Mouse (Mus musculus) cerebellum, postnatal 10 days (tissue): ENCODE measurements around the gene LTO1.

Source experiments
- DNase-seq, 2 experiments: peaks; one replicate each; pipeline ENCODE4 v3.0.0; 2021; ENCODE audit warnings: mixed read lengths in 2 of 2

The LTO1 gene

DNA sequence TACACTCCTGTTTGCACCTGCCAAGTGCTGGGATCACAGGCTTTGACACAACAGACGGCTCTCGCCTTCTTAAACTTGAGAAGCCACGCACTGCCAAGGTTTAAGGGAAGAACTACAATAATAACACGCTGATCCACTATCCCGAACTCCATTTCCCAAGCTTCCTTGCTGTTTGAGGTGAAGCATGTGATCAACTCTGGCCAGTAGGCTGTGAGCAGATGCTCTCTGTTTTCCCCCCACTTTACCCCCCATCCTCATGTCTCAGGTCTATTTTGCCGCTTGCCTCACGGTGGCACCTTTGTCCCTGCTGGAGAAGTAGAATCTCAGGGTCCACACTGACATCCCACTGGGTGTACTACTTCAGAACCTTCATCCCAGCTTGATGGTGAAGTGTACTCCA, 6.2 kb upstream of the LTO1 start:
- peak; percentile 24 to 37 for DNase-seq

DNA sequence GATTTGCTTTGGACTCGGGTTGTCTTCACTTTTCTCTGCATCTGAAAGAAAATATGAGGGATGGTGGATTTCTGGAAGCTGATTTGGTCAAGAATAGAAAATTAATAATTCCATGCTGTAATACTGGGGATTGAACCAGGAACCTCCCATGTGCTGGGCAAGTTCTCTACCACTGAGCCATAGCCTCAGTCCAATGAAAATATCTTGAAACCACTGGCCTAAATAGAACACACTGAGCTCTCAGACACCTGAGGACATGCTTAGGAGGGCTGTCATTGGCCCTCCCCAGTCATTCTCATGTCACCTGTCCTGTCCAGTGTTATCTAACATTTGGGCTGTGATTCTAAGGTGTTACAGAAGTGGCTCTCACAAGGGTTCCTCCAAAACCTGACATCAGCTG, 3.8 kb upstream of the LTO1 start:
- no peak for DNase-seq

DNA sequence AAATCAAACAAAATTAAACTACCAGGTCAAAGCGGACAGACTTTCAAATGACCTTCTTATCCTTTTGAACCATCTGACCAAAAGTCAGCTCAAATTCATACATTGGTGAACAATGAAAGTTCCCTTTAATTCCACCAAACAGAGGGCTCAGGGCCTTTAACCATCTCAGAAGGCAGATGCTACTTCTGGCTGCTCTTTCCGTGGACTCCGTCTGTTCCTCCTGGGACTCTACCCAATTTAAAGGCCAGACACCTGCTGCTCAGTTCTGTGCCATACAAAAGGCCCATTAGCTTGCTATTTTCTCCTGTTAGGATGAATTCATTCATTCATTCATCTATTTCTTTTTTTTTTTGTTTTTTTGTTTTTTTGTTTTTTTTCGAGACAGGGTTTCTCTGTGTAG, 2.0 kb upstream of the LTO1 start:
- peak; percentile 67 to 69 for DNase-seq

DNA sequence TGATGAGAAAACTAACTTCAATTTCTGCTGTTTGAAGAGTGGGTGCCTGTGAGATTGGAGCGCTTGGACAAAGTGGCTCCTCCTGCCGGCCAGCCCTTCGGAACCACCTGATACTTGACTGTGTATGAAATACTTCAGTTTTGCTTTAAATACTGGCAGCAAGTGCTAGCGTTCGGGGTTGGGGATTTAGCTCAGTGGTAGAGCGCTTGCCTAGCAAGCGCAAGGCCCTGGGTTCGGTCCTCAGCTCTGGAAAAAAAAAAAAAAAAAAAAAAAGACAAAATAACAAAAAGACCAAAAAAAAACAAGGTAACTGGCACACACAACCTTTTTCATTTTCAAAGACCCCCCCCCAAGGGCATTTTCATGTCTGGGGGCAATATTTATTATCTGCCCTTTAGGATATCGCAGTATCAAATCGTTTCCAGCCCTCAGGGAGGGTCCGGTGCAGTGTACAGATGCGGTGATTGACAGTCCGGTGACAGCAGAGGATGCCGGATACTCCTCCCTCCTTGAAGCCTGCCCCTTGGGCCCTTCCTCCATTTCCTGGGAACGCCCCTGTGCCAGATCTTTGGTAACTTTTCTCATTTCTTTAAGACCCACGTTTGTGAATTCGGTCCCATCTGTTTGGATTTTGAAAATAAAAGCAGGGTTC, 478 bp upstream of the LTO1 start:
- peak; percentile 50 to 53 for DNase-seq

GRCm38 (mm10) chr7:144918823-144919222, 3.9 kb downstream of the LTO1 start:
- DNase-seq = no peak

GRCm38 (mm10) chr7:144927591-144927990, 12.7 kb downstream of the LTO1 start:
- peak in 1 of 2 experiments; percentile 27 for DNase-seq

DNA sequence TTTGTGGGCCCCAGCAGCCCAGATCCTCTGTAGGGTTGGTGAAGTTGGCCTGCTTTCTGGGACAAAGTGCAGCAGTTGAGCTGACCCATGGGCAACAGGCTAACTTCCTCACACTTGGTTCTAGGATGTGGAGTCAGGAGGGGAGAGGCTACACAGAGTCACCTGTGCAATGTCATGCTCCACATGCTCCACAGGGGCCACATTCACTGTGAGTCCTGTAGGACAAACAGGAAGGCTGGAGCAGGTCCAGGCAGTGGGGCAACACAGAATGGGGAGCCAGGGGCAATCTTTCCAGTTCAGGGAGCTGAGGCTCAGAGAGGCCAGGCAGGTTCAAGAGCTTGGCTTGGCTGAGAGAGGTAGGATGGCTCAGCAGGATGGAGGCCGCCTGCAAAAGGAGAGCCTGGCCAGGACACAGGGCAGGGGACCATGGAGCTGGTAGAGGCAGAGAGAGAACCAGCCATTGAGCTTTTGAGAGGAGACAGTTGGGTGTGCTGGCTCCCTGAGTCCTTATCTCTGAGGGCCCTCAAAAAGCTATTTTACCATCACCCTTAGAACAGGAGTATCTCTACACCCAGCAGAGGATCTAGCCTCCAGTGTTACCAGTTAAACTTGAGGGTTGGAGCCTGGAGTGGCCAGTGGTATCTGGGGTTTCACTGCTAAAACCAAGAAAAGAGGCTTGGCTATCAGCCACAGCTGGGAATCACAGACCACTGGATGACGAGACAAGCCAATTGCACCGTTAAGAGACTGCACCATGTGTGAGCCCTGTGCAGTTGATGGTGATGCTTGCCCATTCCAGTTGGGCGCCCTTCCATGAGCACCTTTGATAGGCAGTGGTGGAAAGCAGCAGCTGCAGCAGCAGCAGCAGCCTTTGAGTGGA, 13.3 kb downstream of the LTO1 start:
- peak; percentile 24 to 27 for DNase-seq

- peak in 1 of 2 experiments; percentile 20 for DNase-seq
Observed at GRCm38 (mm10) chr7:144928889-144929210, 13.9 kb downstream of the LTO1 start.

GRCm38 (mm10) chr7:144929506-144929905, 14.6 kb downstream of the LTO1 start:
- peak; percentile 39 to 49 for DNase-seq

DNA sequence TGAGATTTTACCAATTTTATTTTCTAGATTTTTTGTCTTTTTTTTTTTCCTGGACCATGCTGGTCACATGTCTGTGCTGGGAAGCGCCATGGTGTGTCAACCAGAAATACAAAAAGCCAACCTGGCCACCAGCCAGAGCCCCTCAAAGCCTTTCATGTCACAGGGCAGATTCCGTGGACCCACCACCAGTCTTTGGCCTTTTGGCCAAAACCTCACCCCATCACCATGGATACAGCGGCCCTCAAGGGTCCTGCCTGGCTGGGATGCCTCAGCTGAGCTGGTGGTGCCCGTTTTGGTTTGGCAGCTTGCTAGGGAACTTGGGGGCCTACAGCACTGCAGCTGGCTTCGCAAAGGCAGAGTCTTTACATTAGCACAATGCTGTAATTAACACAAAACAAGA, 15.0 kb downstream of the LTO1 start:
- peak; percentile 61 to 73 for DNase-seq

DNA sequence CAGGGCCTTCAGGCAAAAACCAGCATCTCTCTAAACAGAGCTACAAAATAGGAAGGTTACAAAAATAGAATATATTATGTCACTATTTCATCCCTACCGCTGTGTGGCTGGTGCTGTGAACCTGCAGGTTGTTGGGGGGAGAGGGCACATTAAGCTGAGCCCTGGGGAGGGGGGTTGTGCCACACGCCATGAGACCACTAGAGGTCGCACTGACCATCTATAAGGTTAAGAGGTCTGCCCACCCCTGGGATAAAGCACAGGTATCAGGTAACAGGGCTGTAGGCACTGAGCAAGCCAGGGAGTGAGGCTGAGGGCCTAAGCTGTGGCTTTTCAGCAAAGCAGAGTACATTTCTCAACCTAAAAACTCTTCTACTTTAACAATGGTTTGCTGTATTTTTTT, 16.9 kb downstream of the LTO1 start:
- DNase-seq = peak; percentile 78 to 82

- peak; percentile 66 to 80 for DNase-seq
Observed at GRCm38 (mm10) chr7:144932389-144932937, 17.6 kb downstream of the LTO1 start.

DNA sequence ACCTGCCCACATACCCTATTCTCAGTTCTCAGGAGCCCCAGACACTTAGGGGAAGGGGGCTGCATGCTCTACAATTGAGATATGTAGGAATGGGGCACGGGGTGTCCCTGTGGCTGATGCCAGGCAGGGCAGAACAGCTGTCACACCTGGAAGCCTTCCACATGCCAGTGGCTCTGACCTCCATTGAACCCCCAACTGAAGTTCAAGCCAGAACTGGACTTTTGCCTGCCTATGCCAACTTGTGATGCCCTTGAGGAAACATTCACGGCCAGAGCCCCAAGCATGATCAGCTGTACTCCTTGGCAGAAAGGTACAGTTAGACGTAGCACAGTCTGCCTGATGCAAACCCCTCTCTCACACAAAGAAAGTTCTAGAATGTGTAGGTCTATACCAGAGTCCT, 18.4 kb downstream of the LTO1 start:
- DNase-seq = peak; percentile 26 to 29

DNA sequence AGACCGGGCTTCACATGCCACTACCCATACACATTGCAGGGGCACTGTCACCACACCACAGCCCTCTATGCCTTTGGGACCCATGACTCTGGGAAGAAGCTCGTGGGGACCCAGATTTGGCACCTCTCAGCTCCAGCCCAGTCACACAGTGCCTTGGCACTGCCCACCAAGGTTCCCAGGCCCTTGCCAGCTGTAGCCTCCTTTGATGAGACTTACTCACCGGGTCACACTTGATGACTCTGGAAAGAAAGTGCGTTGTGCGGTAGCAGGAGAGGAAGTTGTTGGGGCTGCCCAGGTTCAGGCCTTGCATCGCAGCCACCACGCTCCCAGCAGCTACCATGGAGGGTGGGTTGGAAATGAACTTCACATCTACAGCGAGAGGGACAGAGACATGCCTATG, 18.9 kb downstream of the LTO1 start:
- peak; percentile 21 to 26 for DNase-seq

- peak; percentile 28 to 36 for DNase-seq
Observed at GRCm38 (mm10) chr7:144934901-144935300, 20.0 kb downstream of the LTO1 start.

DNA sequence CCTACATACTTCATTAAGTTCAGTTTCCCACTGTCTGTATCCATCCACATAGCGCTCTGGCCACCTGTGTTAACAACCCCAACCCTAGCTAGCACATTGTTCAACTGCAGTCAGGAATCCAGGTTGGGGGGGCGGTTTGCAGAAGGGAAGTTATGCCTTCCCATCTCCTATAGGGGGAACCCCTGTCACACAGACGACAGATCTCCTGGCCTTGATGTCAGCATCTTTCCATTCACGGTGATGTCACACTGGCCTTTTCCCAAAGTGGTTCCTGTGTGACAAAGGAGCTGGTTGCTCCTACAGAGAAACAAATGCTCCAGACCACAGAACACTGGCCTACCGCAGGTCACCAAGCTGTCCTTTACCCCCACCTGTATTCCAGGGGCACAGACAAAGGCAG, 20.7 kb downstream of the LTO1 start:
- DNase-seq = peak; percentile 85 to 88

- DNase-seq = peak in 1 of 2 experiments; percentile 36
Observed at GRCm38 (mm10) chr7:144936311-144936880, 21.5 kb downstream of the LTO1 start.

- peak; percentile 96 to 97 for DNase-seq
Observed at GRCm38 (mm10) chr7:144937490-144937889, 22.6 kb downstream of the LTO1 start.

DNA sequence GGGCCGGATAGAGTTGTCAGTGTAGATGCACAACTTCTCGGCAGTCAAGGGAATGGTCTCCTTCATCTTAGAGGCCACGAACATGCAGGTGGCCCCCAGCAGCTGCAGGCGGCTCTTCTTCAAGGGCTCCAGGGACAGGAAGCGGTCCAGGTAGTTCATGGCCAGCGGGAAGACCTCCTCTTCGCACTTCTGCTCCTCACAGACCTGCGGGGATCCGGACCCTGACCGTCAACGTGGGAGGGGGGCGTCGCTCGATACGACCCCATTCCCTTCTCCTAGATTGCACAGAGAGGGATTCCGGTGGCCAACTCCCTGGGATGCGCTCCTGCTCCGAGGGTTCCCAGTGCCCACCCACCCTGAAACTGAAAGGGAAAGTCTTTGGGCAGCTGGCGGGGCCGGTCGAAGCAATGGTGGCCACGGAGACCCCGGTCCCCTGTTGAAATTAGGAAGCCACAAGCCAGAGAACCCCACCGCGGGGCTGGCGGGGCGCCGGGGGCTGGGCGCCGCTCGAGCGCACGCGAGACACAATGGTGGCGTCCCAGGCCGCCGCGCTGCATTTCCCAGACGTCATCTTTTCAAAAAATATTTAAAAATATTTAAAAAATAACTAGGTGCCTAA, 23.1 kb downstream of the LTO1 start:
- DNase-seq = peak; percentile 55 to 65

GRCm38 (mm10) chr7:144938661-144939343, 23.9 kb downstream of the LTO1 start:
- DNase-seq = peak; percentile 41 to 48

- peak; percentile 69 to 72 for DNase-seq
Observed at GRCm38 (mm10) chr7:144939344-144940002, 24.6 kb downstream of the LTO1 start, which contains the start of gene Ccnd1. Ccnd1 (minus strand) TSS chr7:144939925.
